ENCODE assay signal across 8 mouse cellular contexts in genomic region chr8:75217969-75218368, GRCm38 (mm10). TPM values are rescaled to one million over a fixed set of nuclear protein-coding genes. Genes with fewer than 3 reads are reported as not detected.
DNase-seq lines count a peak whose midpoint lies in the region; ATAC-seq and TF ChIP-seq lines count a peak whose summit lies in the region.

No protein-coding gene starts in this region.

- peaks cover 3% of the 10 kb centered on the region; the same call in 1 of the 2 replicates for H3K4me1 ChIP-seq in E14TG2a.4 (replicated peaks; ENCODE audit: low read depth, low read length)
- no peaks in the 10 kb centered on the region for H3K4me1 ChIP-seq in liver, embryonic 14.5 days (replicated peaks; ENCODE audit: control insufficient read depth in 2 of 2, insufficient read depth in 2 of 2, low read length in 1 of 2)

- H3K36me3 ChIP-seq in E14TG2a.4 (ENCODE audit: insufficient read depth, low read length) = 0 out of 2 replicates have a peak, but pooled peaks cover 3% of the 10 kb centered on the region
- no peaks in the 10 kb centered on the region for H3K36me3 ChIP-seq in liver, embryonic 14.5 days (replicated peaks; ENCODE audit: control insufficient read depth, insufficient read depth, low read depth)

- peak; percentile 66 for TF ChIP-seq CTCF in E14TG2a.4 (conservative IDR thresholded peaks at IDR 0.05; ENCODE audit: low read length)
- peak; percentile 89 for TF ChIP-seq CTCF in liver, embryonic 14.5 days (IDR thresholded peaks at IDR 0.05; ENCODE audit: low read depth)

- H3K9me3 ChIP-seq in E14TG2a.4 (ENCODE audit: low read length) = no peaks in the 10 kb centered on the region; the same call in 1 of the 2 replicates
- no peaks in the 10 kb centered on the region for H3K9me3 ChIP-seq in liver, embryonic 14.5 days (ENCODE audit: control insufficient read depth, low read length)

- 8% methylated on average over 4 of the region's 4 CpGs for WGBS in liver, embryonic 14.5 days (ENCODE audit: insufficient replicate concordance)

- H3K4me2 ChIP-seq in liver, embryonic 14.5 days (ENCODE audit: low read depth) = no peak overlapping the region

- peak; percentile 63 to 90 for DNase-seq in adrenal gland, adult (ENCODE audit: inconsistent age in 2 of 2, low spot score in 1 of 2)
- no peak for DNase-seq in adrenal gland, adult 8-10 months
- peak; percentile 49 for DNase-seq in c-Kit-positive CD71-positive TER-119-positive erythroid progenitor cells, embryonic 14.5 days (ENCODE audit: low spot score)
- DNase-seq in kidney, adult 9 months = peak; percentile 82
- DNase-seq in liver, embryonic 14.5 days (ENCODE audit: low read depth in 3 of 3, low spot score in 3 of 3) = peak; percentile 20 to 40 (median 30)
- peak; percentile 82 for DNase-seq in right cerebral cortex, adult 18-20 months

- H3K4me3 ChIP-seq in E14TG2a.4 (replicated peaks; ENCODE audit: low read length) = no peak overlapping the region
- H3K4me3 ChIP-seq in liver, embryonic 14.5 days (ENCODE audit: insufficient read depth in 1 of 2, low read depth in 2 of 2, low read length in 2 of 2) = no peak overlapping the region

- no peak for TF ChIP-seq EP300 in liver, embryonic 14.5 days (IDR thresholded peaks at IDR 0.05; ENCODE audit: low read depth)

- H3K27me3 ChIP-seq in E14TG2a.4 (ENCODE audit: insufficient read depth, low read length) = peaks cover 48% of the 10 kb centered on the region
- H3K27me3 ChIP-seq in liver, embryonic 14.5 days (ENCODE audit: control insufficient read depth, insufficient read depth, low read length) = peaks cover 27% of the 10 kb centered on the region

- H3K9ac ChIP-seq in liver, embryonic 14.5 days (replicated peaks) = no peak overlapping the region

- peak; percentile 32 for ATAC-seq in frontal cortex, adult (ENCODE audit: low TSS enrichment)
- no peak for ATAC-seq in liver, embryonic 14.5 days (ENCODE audit: insufficient read depth)

- no peak overlapping the region for H3K27ac ChIP-seq in liver, embryonic 14.5 days

RNA-seq across cellular contexts. Expression of gene Rasd2, which starts 4.2 kb away (rescaled TPM):
- total RNA-seq in adrenal gland, adult 8-10 months (2022) = 10 to 100 TPM in 2 of 4 experiments, 1 to 10 TPM in 2; 4.3 to 12.2 (median 8.6) TPM
- 0.04 TPM in 1 of 2 replicates, not detected in the other for polyA plus RNA-seq in liver, embryonic 14.5 days (2012; rRNA removed)
- not detected in 2 replicates for polyA plus RNA-seq in liver, embryonic 14.5 days (2014; fragmentation: Nextera tagmentation; extraction: Ambion mirVana)
